Mouse (Mus musculus): ENCODE data around the gene Scamp4. TPM values are rescaled to one million over a fixed set of nuclear protein-coding genes. Genes with fewer than 3 reads are reported as not detected.

Gene Scamp4
- polyA plus RNA-seq, 1 experiment: 94.8 TPM

DNA sequence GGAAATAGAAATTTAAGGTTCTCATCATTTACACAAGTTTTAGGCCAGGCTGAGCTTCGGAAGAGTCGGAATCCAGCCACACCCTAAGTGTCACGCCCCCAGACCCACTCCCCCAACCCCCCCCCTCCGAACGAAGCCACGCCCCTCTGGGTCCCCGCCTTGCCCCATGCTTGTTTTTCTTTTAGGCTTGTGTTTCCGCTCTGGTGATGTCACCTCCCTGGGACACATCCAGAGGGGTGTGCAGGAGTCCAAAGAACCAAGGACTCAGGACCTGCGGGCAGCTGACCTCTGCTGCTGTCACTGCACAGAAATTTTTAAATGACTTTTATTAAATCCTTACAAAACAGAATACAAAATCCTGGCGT is 62.3 kb downstream of the Scamp4 start:
- TF ChIP-seq CTCF (IDR thresholded peaks at IDR 0.05; ENCODE audit: extremely low read depth, insufficient read depth, insufficient read length, insufficient replicate concordance) (no peak), POLR2A (IDR thresholded peaks at IDR 0.05; ENCODE audit: low read depth, low read length) (no peak)
- Histone ChIP-seq H3K4me1 (ENCODE audit: control insufficient read depth, insufficient read depth, insufficient read length) (peaks cover 51% of the 10 kb centered on the region), H3K27ac (ENCODE audit: insufficient read depth, low read length) (peak overlapping the region; percentile 78), H3K36me3 (ENCODE audit: control insufficient read depth, insufficient read depth, low read length) (peaks cover 42% of the 10 kb centered on the region), H3K27me3 (ENCODE audit: control insufficient read depth, insufficient read depth, low read length) (no peaks in the 10 kb centered on the region), H3K4me3 (ENCODE audit: extremely low read depth, insufficient read depth, insufficient read length) (no peak overlapping the region)
- DNase-seq (ENCODE audit: low read depth in 1 of 2, low spot score in 2 of 2): no peak
- 16% methylated on average over 10 of the region's 10 CpGs for WGBS

Other genes starting within 250 kb of the Scamp4 start
- 0.04 TPM in 1 of 2 replicates, not detected in the other for gene Plk5, start 246.4 kb upstream of the Scamp4 start, polyA plus RNA-seq (2012; rRNA removed)
- gene Mex3d, start 215.2 kb upstream of the Scamp4 start, polyA plus RNA-seq (2012; rRNA removed): 13.4 and 22.6 TPM in 2 replicates
- gene Mbd3, start 203.3 kb upstream of the Scamp4 start, polyA plus RNA-seq (2012; rRNA removed): 110 and 124 TPM in 2 replicates
- 399 and 753 TPM in 2 replicates for gene Uqcr11, start 196.0 kb upstream of the Scamp4 start, polyA plus RNA-seq (2012; rRNA removed)
- 173 and 240 TPM in 2 replicates for gene Tcf3, start 169.2 kb upstream of the Scamp4 start, polyA plus RNA-seq (2012; rRNA removed)
- gene Onecut3, start 108.0 kb upstream of the Scamp4 start, polyA plus RNA-seq (2012; rRNA removed): not detected in 2 replicates
- gene Atp8b3, start 63.7 kb upstream of the Scamp4 start, polyA plus RNA-seq (2012; rRNA removed): 0.01 and 0.04 TPM in 2 replicates
- gene Rexo1, start 41.3 kb upstream of the Scamp4 start, polyA plus RNA-seq (2012; rRNA removed): 78.0 and 95.1 TPM in 2 replicates
- 27.9 and 41.8 TPM in 2 replicates for gene Klf16, start 25.6 kb upstream of the Scamp4 start, polyA plus RNA-seq (2012; rRNA removed)
- gene Abhd17a, start 12.5 kb upstream of the Scamp4 start, polyA plus RNA-seq (2012; rRNA removed): 220 and 302 TPM in 2 replicates
- gene Adat3, start within 50 bp of the Scamp4 start, polyA plus RNA-seq (2012; rRNA removed): 17.0 and 25.7 TPM in 2 replicates
- 2.9 and 3.0 TPM in 2 replicates for gene Gm49322, start 3.1 kb downstream of the Scamp4 start, polyA plus RNA-seq (2012; rRNA removed)
- gene Csnk1g2, start 20.0 kb downstream of the Scamp4 start, polyA plus RNA-seq (2012; rRNA removed): 206 and 283 TPM in 2 replicates
- 49.5 and 66.1 TPM in 2 replicates for gene Btbd2, start 54.2 kb downstream of the Scamp4 start, polyA plus RNA-seq (2012; rRNA removed)
- gene Mknk2, start 75.2 kb downstream of the Scamp4 start, polyA plus RNA-seq (2012; rRNA removed): 351 and 533 TPM in 2 replicates
- gene Mob3a, start 99.1 kb downstream of the Scamp4 start, polyA plus RNA-seq (2012; rRNA removed): 130 and 156 TPM in 2 replicates
- 49.0 and 60.8 TPM in 2 replicates for gene Izumo4, start 99.3 kb downstream of the Scamp4 start, polyA plus RNA-seq (2012; rRNA removed)
- 92.5 and 111 TPM in 2 replicates for gene Ap3d1, start 139.4 kb downstream of the Scamp4 start, polyA plus RNA-seq (2012; rRNA removed)
- 46.2 and 56.2 TPM in 2 replicates for gene Dot1l, start 152.3 kb downstream of the Scamp4 start, polyA plus RNA-seq (2012; rRNA removed)
- 38.7 and 54.3 TPM in 2 replicates for gene Sf3a2, start 195.3 kb downstream of the Scamp4 start, polyA plus RNA-seq (2012; rRNA removed)
- gene Plekhj1, start 195.8 kb downstream of the Scamp4 start, polyA plus RNA-seq (2012; rRNA removed): 71.8 and 97.5 TPM in 2 replicates
- gene Amh, start 202.4 kb downstream of the Scamp4 start, polyA plus RNA-seq (2012; rRNA removed): 1.3 and 2.3 TPM in 2 replicates
- not detected in 2 replicates for gene Jsrp1, start 210.6 kb downstream of the Scamp4 start, polyA plus RNA-seq (2012; rRNA removed)
- 730 and 862 TPM in 2 replicates for gene Oaz1, start 223.8 kb downstream of the Scamp4 start, polyA plus RNA-seq (2012; rRNA removed)
- 0.02 TPM in 2 replicates for gene Lingo3, start 241.2 kb downstream of the Scamp4 start, polyA plus RNA-seq (2012; rRNA removed)